Mouse (Mus musculus) splenic B cell, adult 2 months (primary cell): ENCODE data around the gene Scpep1.

Source experiments
- DNase-seq: peaks from one replicate; pipeline ENCODE4 v3.0.0-alpha.2; 2011; ENCODE audit warnings: low read depth, low spot score
- H3K27me3 ChIP-seq: 2 replicates; pipeline ENCODE4 v1.6.1; 2012; ENCODE audit warnings: mild to moderate bottlenecking, low read length, moderate library complexity, mixed read lengths; ENCODE audit not compliant: control insufficient read depth, poor library complexity, insufficient read depth, severe bottlenecking
- H3K36me3 ChIP-seq: 2 replicates; pipeline ENCODE4 v1.6.1; 2012; ENCODE audit warnings: mild to moderate bottlenecking, low read length, moderate library complexity, mixed read lengths; ENCODE audit not compliant: control insufficient read depth, poor library complexity, insufficient read depth, severe bottlenecking

Scpep1 gene

GRCm38 (mm10) chr11:88951576-88951975, 3.7 kb downstream of the Scpep1 start:
- Histone ChIP-seq H3K36me3 (peaks cover 5% of the 10 kb centered on the region; the same call in 1 of the 2 replicates), H3K27me3 (no peaks in the 10 kb centered on the region)
- no peak for DNase-seq

GRCm38 (mm10) chr11:88950640-88951250, 4.5 kb downstream of the Scpep1 start:
- DNase-seq, result peak; percentile 34
- H3K36me3 ChIP-seq, result peaks cover 7% of the 10 kb centered on the region
- H3K27me3 ChIP-seq, result no peaks in the 10 kb centered on the region

GRCm38 (mm10) chr11:88949802-88950639, 5.2 kb downstream of the Scpep1 start:
- DNase-seq, result peak; percentile 54
- no peaks in the 10 kb centered on the region for H3K27me3 ChIP-seq
- H3K36me3 ChIP-seq, result peaks cover 7% of the 10 kb centered on the region

GRCm38 (mm10) chr11:88948896-88949295, 6.4 kb downstream of the Scpep1 start:
- DNase-seq, result no peak
- H3K36me3 ChIP-seq, result peaks cover 7% of the 10 kb centered on the region
- H3K27me3 ChIP-seq, result no peaks in the 10 kb centered on the region

- peaks cover 10% of the 10 kb centered on the region for H3K36me3 ChIP-seq
- peak; percentile 51 for DNase-seq
These were observed 9.2 kb downstream of the Scpep1 start for GRCm38 (mm10) chr11:88945971-88946585.

GRCm38 (mm10) chr11:88941489-88941888, 13.8 kb downstream of the Scpep1 start:
- peaks cover 10% of the 10 kb centered on the region for H3K36me3 ChIP-seq
- no peaks in the 10 kb centered on the region for H3K27me3 ChIP-seq
- no peak for DNase-seq

More at GRCm38 (mm10) chr11:88945971-88946585, 9.2 kb downstream of the Scpep1 start:
- H3K27me3 ChIP-seq, result no peaks in the 10 kb centered on the region

GRCm38 (mm10) chr11:88939634-88940033, 15.6 kb downstream of the Scpep1 start:
- peaks cover 10% of the 10 kb centered on the region for H3K36me3 ChIP-seq
- no peak for DNase-seq

GRCm38 (mm10) chr11:88938770-88939169, 16.5 kb downstream of the Scpep1 start:
- no peaks in the 10 kb centered on the region for H3K27me3 ChIP-seq
- DNase-seq, result no peak
- H3K36me3 ChIP-seq, result peaks cover 12% of the 10 kb centered on the region

More at GRCm38 (mm10) chr11:88939634-88940033, 15.6 kb downstream of the Scpep1 start:
- no peaks in the 10 kb centered on the region for H3K27me3 ChIP-seq

GRCm38 (mm10) chr11:88937886-88938285, 17.4 kb downstream of the Scpep1 start:
- no peak for DNase-seq

GRCm38 (mm10) chr11:88934089-88935000, 20.9 kb downstream of the Scpep1 start:
- Histone ChIP-seq H3K27me3 (no peaks in the 10 kb centered on the region), H3K36me3 (peaks cover 18% of the 10 kb centered on the region)
- DNase-seq, result no peak

More at GRCm38 (mm10) chr11:88937886-88938285, 17.4 kb downstream of the Scpep1 start:
- peaks cover 14% of the 10 kb centered on the region for H3K36me3 ChIP-seq
- H3K27me3 ChIP-seq, result no peaks in the 10 kb centered on the region

GRCm38 (mm10) chr11:88933030-88933429, 22.2 kb downstream of the Scpep1 start:
- H3K36me3 ChIP-seq, result peaks cover 18% of the 10 kb centered on the region

GRCm38 (mm10) chr11:88931692-88932530, 23.4 kb downstream of the Scpep1 start:
- Histone ChIP-seq H3K36me3 (peaks cover 22% of the 10 kb centered on the region), H3K27me3 (no peaks in the 10 kb centered on the region)
- DNase-seq, result no peak

More at GRCm38 (mm10) chr11:88933030-88933429, 22.2 kb downstream of the Scpep1 start:
- H3K27me3 ChIP-seq, result no peaks in the 10 kb centered on the region
- no peak for DNase-seq

GRCm38 (mm10) chr11:88926566-88926965, 28.7 kb downstream of the Scpep1 start:
- Histone ChIP-seq H3K27me3 (no peaks in the 10 kb centered on the region), H3K36me3 (peaks cover 19% of the 10 kb centered on the region)
- DNase-seq, result no peak
